Mouse (Mus musculus): ENCODE measurements around the gene Fam177a. TPM values are rescaled to one million over a fixed set of nuclear protein-coding genes. Genes with fewer than 3 reads are reported as not detected.
A peak's percentile ranks its signal among the peaks of the same experiment; 100 is the strongest.
"Not testable (repeated sequence)": the region's sequence is repeated elsewhere in the genome, so short reads cannot be mapped to it uniquely, and the experiment has no call there.

Gene Fam177a
- polyA plus RNA-seq (2014; fragmentation: Nextera tagmentation; extraction: Ambion mirVana), result 18.6 and 19.4 TPM in 2 replicates

DNA sequence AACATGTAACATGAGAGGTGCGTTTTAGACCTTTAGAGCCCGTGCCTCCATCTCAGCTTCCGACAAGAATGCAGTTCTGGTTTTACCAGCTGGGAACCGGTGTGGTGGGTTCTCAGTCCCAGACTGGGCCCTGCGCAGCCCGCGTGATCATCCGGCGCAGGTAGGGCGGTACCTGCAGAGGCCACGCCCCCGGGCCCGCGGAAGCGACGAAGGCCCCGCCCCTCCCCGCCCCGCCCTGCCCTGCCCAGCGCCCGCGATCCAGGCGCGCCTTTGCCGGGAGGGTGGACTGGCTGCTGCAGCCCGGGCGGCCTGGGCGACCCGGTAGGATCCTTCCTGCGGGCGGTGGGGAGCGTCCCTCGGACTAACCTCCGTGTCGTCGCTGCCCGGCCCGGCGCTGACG, at the start of gene Fam177a:
Gene Fam177a (plus strand): TSS at position 228 of the 400 bp plus-strand sequence.
- H3K9me3 ChIP-seq (ENCODE audit: control insufficient read depth, low read length); H3K4me2 ChIP-seq (ENCODE audit: low read length); H3K27me3 ChIP-seq (ENCODE audit: control insufficient read depth, insufficient read depth, low read length); H3K9ac ChIP-seq (ENCODE audit: low read length); H3K27ac ChIP-seq (replicated peaks in 1 of 2; ENCODE audit: control insufficient read depth in 1 of 2, insufficient read depth in 1 of 2, low read depth in 2 of 2, low read length in 2 of 2); H3K4me3 ChIP-seq (ENCODE audit: control insufficient read depth in 1 of 2, insufficient read depth in 1 of 2, low read depth in 1 of 2, low read length in 2 of 2); H3K36me3 ChIP-seq (ENCODE audit: control insufficient read depth, insufficient read depth, low read length); H3K4me1 ChIP-seq (ENCODE audit: control insufficient read depth in 2 of 2, insufficient read depth in 2 of 2, low read length in 2 of 2): not testable (repeated sequence)
- ATAC-seq (ENCODE audit: insufficient number of reproducible peaks, insufficient read depth, low FRiP score, low read depth), result peak; percentile 93
- WGBS, result no CpG with 5 or more reads among the region's 40 CpGs

DNA sequence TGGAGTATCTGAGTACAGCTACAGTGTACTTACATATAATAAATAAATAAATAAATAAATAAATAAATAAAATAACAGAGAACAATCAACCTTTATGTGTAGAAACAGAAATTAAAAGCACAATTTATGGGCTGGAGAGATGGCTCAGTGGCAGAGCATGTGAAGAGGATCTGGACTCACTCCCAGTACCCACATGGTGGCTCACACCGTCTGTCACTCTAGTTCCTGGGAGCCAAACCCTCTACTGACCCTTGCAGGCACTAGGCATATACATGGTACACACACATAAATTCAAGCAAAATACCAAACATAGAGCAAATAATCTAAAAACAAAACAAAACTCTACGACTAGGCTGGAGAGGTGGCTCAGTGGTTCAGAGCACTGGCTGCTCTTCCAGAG, 49.0 kb upstream of the Fam177a start:
- Histone ChIP-seq H3K4me2 (ENCODE audit: low read length) (no peak overlapping the region), H3K4me3 (ENCODE audit: control insufficient read depth in 1 of 2, insufficient read depth in 1 of 2, low read depth in 1 of 2, low read length in 2 of 2) (no peak overlapping the region), H3K9me3 (ENCODE audit: control insufficient read depth, low read length) (no peaks in the 10 kb centered on the region), H3K27ac (replicated peaks in 1 of 2; ENCODE audit: control insufficient read depth in 1 of 2, insufficient read depth in 1 of 2, low read depth in 2 of 2, low read length in 2 of 2) (no peak overlapping the region), H3K4me1 (ENCODE audit: control insufficient read depth in 2 of 2, insufficient read depth in 2 of 2, low read length in 2 of 2) (0 out of 4 replicates have a peak, but pooled peaks cover 0 to 3% of the 10 kb centered on the region in 2 experiments), H3K9ac (ENCODE audit: low read length) (no peak overlapping the region), H3K27me3 (ENCODE audit: control insufficient read depth, insufficient read depth, low read length) (no peaks in the 10 kb centered on the region), H3K36me3 (ENCODE audit: control insufficient read depth, insufficient read depth, low read length) (no peaks in the 10 kb centered on the region)
- ATAC-seq (ENCODE audit: insufficient number of reproducible peaks, insufficient read depth, low FRiP score, low read depth), result no peak
- 100% methylated on average over 2 of the region's 2 CpGs for WGBS

DNA sequence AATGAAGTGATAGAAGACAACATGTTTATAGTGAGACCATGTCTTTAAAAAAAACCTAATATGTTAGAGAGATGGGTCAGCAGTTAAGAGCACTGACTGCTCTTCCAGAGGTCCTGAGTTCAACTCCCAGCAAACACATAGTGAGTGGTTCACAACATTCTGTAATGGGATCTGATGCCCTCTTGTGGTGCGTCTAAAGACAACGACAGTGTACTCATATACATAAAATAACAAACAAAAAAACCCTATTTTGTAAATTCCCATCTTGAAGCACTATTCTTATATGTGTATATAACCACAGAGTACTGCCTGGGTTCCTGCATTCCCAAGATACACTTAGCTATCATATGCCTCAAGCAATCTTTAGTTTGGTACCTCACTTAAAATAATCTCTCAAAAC, 45.6 kb upstream of the Fam177a start:
- H3K9me3 ChIP-seq (ENCODE audit: control insufficient read depth, low read length); H3K36me3 ChIP-seq (ENCODE audit: control insufficient read depth, insufficient read depth, low read length); H3K4me2 ChIP-seq (ENCODE audit: low read length); H3K4me3 ChIP-seq (ENCODE audit: control insufficient read depth in 1 of 2, insufficient read depth in 1 of 2, low read depth in 1 of 2, low read length in 2 of 2); ATAC-seq (ENCODE audit: insufficient number of reproducible peaks, insufficient read depth, low FRiP score, low read depth); H3K27ac ChIP-seq (replicated peaks in 1 of 2; ENCODE audit: control insufficient read depth in 1 of 2, insufficient read depth in 1 of 2, low read depth in 2 of 2, low read length in 2 of 2); H3K9ac ChIP-seq (ENCODE audit: low read length); H3K4me1 ChIP-seq (ENCODE audit: control insufficient read depth in 2 of 2, insufficient read depth in 2 of 2, low read length in 2 of 2); H3K27me3 ChIP-seq (ENCODE audit: control insufficient read depth, insufficient read depth, low read length): not testable (repeated sequence)
- 52% methylated on average over 2 of the region's 2 CpGs for WGBS

DNA sequence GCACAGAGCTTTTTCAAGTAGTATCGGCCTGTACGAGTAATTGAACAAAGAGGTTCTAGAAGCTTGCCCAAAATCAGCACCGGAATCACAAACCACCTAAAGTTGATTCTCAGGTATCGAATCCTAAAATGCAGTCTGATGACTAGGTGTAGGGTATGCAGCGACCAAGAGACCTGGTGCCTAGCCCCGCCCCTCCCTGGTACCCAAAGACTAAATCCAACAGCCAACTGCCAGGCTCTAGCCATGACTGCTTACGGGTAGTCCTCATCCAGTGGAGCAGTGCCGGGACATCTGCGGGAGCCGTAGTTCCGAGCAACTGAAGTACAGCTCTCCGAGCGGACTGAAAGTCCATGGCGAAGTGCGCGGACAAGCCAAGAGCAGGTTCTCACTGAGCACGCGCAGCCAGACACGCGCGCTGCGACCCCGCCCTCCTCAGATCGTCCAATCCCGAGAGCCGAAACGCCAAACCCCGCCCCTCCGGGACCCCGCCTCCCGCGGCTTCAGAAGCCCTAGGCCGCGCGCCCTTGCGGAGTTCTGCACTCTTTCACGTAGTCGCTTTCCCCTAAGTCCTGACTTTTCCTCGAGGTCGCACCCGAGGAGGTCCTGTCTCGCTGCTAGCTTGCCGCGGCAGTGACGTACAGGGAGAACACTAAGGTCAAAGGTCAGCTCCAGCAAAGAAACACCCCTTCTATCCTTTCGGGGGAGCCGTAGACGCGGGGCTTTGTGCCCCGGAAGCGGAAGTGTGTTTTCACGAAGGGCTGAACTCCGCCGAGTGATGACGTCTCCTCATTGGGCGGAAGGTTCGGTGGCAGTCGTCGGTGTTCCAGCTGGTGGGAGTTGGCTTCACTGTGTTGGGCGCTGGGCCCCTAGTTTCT, 44.3 kb upstream of the Fam177a start, which contains the start of the genes 2700097O09Rik and Srp54a:
Gene 2700097O09Rik (minus strand): TSS at position 385 of the 875 bp plus-strand sequence.
Gene Srp54a (plus strand): TSS at position 537 of the 875 bp plus-strand sequence.
- not testable (repeated sequence) for H3K9me3 ChIP-seq (ENCODE audit: control insufficient read depth, low read length); H3K36me3 ChIP-seq (ENCODE audit: control insufficient read depth, insufficient read depth, low read length); H3K27me3 ChIP-seq (ENCODE audit: control insufficient read depth, insufficient read depth, low read length); H3K4me1 ChIP-seq (ENCODE audit: control insufficient read depth in 2 of 2, insufficient read depth in 2 of 2, low read length in 2 of 2)
- peak; percentile 98 for ATAC-seq (ENCODE audit: insufficient number of reproducible peaks, insufficient read depth, low FRiP score, low read depth)
- under 1% methylated on average over 59 of the region's 60 CpGs for WGBS
- Histone ChIP-seq H3K9ac (ENCODE audit: low read length) (peak within 1 kb of the TSS; percentile 82), H3K4me3 (ENCODE audit: control insufficient read depth in 1 of 2, insufficient read depth in 1 of 2, low read depth in 1 of 2, low read length in 2 of 2) (peak within 1 kb of the TSS; percentile 62 to 96), H3K27ac (replicated peaks in 1 of 2; ENCODE audit: control insufficient read depth in 1 of 2, insufficient read depth in 1 of 2, low read depth in 2 of 2, low read length in 2 of 2) (peak within 1 kb of the TSS; percentile 85 to 95), H3K4me2 (ENCODE audit: low read length) (peak within 1 kb of the TSS; percentile 71)

DNA sequence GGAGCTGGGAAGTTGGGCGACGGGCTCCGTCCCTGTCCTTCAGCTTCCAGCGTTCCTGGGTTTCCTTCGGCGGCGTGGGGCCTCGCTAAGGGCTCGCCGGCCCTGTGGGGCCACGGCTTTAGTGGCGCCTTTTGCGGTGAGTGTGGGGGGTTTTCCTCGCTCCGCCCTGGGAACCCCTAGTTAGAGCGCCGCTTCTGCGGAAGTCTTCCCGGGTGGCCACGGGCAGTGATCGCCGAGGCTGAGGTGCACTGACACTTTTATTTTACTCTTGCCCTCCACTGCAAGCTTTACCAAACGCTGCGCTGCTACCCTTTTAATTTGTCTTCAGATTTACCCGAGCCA, 43.7 kb upstream of the Fam177a start:
- peak; percentile 59 for ATAC-seq (ENCODE audit: insufficient number of reproducible peaks, insufficient read depth, low FRiP score, low read depth)
- not testable (repeated sequence) for H3K27me3 ChIP-seq (ENCODE audit: control insufficient read depth, insufficient read depth, low read length); H3K9me3 ChIP-seq (ENCODE audit: control insufficient read depth, low read length); H3K36me3 ChIP-seq (ENCODE audit: control insufficient read depth, insufficient read depth, low read length); H3K4me1 ChIP-seq (ENCODE audit: control insufficient read depth in 2 of 2, insufficient read depth in 2 of 2, low read length in 2 of 2)
- WGBS, result under 1% methylated on average over 25 of the region's 25 CpGs
- peak overlapping the region; percentile 85 to 95 for H3K27ac ChIP-seq (replicated peaks in 1 of 2; ENCODE audit: control insufficient read depth in 1 of 2, insufficient read depth in 1 of 2, low read depth in 2 of 2, low read length in 2 of 2)
- peak overlapping the region; percentile 82 for H3K9ac ChIP-seq (ENCODE audit: low read length)
- peak overlapping the region; percentile 55 for H3K4me2 ChIP-seq (ENCODE audit: low read length)
- peak overlapping the region; percentile 62 to 96 for H3K4me3 ChIP-seq (ENCODE audit: control insufficient read depth in 1 of 2, insufficient read depth in 1 of 2, low read depth in 1 of 2, low read length in 2 of 2)

DNA sequence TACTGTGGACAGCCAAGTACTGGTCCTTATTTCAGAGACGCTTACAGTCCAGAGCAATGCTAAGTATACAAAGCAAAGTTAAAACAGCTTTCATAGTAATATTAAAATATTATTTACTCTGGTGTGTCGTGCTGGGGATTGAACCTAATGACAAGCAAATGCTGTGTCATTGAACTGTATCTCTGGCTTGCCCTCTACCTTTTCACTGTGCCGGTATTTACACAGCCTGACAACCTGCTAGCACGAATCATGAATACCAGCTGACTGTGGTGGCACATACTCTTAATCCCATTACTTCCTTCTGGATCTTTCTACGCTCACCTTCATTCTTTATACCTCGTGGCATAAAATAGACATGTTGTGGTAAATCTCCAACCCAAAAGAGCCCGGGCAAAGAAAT, 32.1 kb upstream of the Fam177a start:
- not testable (repeated sequence) for ATAC-seq (ENCODE audit: insufficient number of reproducible peaks, insufficient read depth, low FRiP score, low read depth); H3K4me3 ChIP-seq (ENCODE audit: control insufficient read depth in 1 of 2, insufficient read depth in 1 of 2, low read depth in 1 of 2, low read length in 2 of 2); H3K27ac ChIP-seq (replicated peaks in 1 of 2; ENCODE audit: control insufficient read depth in 1 of 2, insufficient read depth in 1 of 2, low read depth in 2 of 2, low read length in 2 of 2); H3K4me2 ChIP-seq (ENCODE audit: low read length); H3K4me1 ChIP-seq (ENCODE audit: control insufficient read depth in 2 of 2, insufficient read depth in 2 of 2, low read length in 2 of 2); H3K36me3 ChIP-seq (ENCODE audit: control insufficient read depth, insufficient read depth, low read length); H3K9ac ChIP-seq (ENCODE audit: low read length); H3K9me3 ChIP-seq (ENCODE audit: control insufficient read depth, low read length); H3K27me3 ChIP-seq (ENCODE audit: control insufficient read depth, insufficient read depth, low read length)
- WGBS, result 100% methylated on average over 1 of the region's 7 CpGs

DNA sequence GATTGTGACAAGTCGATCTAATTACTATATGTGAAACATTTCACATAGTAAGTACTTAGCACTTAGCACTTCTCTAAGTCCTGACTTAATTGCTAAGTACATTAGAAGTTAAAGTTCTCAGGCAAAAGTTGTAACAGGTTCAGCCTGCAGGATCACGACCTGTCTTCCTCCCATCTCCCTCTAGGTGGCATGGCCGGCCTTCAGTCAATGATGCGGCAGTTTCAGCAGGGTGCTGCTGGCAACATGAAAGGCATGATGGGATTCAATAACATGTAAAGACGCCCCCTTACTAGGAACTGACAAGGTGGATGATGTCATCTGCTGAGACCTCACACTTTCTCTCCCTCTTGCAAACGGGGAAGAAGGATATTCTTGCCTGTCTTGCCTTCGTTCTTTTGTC, 11.7 kb upstream of the Fam177a start:
- not testable (repeated sequence) for H3K36me3 ChIP-seq (ENCODE audit: control insufficient read depth, insufficient read depth, low read length); H3K4me3 ChIP-seq (ENCODE audit: control insufficient read depth in 1 of 2, insufficient read depth in 1 of 2, low read depth in 1 of 2, low read length in 2 of 2); H3K4me1 ChIP-seq (ENCODE audit: control insufficient read depth in 2 of 2, insufficient read depth in 2 of 2, low read length in 2 of 2); H3K9ac ChIP-seq (ENCODE audit: low read length); H3K9me3 ChIP-seq (ENCODE audit: control insufficient read depth, low read length); H3K27me3 ChIP-seq (ENCODE audit: control insufficient read depth, insufficient read depth, low read length); H3K27ac ChIP-seq (replicated peaks in 1 of 2; ENCODE audit: control insufficient read depth in 1 of 2, insufficient read depth in 1 of 2, low read depth in 2 of 2, low read length in 2 of 2); H3K4me2 ChIP-seq (ENCODE audit: low read length); ATAC-seq (ENCODE audit: insufficient number of reproducible peaks, insufficient read depth, low FRiP score, low read depth)
- no CpG with 5 or more reads among the region's 7 CpGs for WGBS

Measured in heart, embryonic 14.5 days (tissue).